Comparison of ENCODE assay signal across 15 mouse cellular contexts in genomic region chr5:65015508-65015907, GRCm38 (mm10).
"Had no signal": no experiment of that assay in that cellular context is flagged by ENCODE, and none has a peak within 500 bp of the region (broad histone marks: within the 10 kb centered on the region; RNA-seq: fewer than 3 reads in every experiment).

No protein-coding gene starts in this region.

- DNase-seq: cerebellum, adult 2 months; cerebellum, adult 8-10 months; cerebellum, adult 9-11 months; cerebellum, postnatal 25 days; cerebellum, postnatal 36 days; embryo, embryonic 11 days; forebrain, postnatal 0 days; gastrocnemius, adult 2 months; gastrocnemius, postnatal 10 days; gastrocnemius, postnatal 14 days; gastrocnemius, postnatal 25 days; gastrocnemius, postnatal 36 days; heart, adult 11 months; heart, adult 18-20 months; heart, adult 2 months had no signal
